Mouse (Mus musculus): Measurements from ENCODE around the gene Gm5565.

GRCm38 (mm10) chr5:146205537-146205936, 45.2 kb upstream of the Gm5565 start:
- TF ChIP-seq CTCF (IDR thresholded peaks at IDR 0.05; ENCODE audit: borderline replicate concordance, insufficient read depth, low read length) (no peak), POLR2A (IDR thresholded peaks at IDR 0.05; ENCODE audit: low read depth, low read length) (no peak)

All from embryonic fibroblast, embryonic 13.5 days (primary cell).